Mouse (Mus musculus): ENCODE results near the gene Adgrd1. TPM values are rescaled to one million over a fixed set of nuclear protein-coding genes. Genes with fewer than 3 reads are reported as not detected.
A peak's percentile ranks its signal among the peaks of the same experiment; 100 is the strongest.

The Adgrd1 gene
- polyA plus RNA-seq, 1 experiment from 2014 or later: 0.09 TPM

DNA sequence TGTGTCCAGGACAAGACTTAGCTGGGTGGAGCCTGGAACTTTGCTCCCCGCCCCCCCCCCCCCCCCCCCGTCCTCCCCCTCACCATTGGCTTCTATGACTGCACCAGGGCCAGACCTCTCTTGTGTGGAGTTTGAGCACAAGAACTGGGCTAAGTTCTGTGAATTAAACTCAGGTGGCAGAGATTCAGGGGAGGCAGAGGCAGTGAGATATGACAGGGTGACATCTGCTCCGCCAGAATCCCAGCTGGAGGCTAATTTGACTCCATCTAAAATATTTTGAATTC is 121.6 kb downstream of the Adgrd1 start:
- Histone ChIP-seq H3K4me3 (no peak overlapping the region), H3K27me3 (no peaks in the 10 kb centered on the region), H3K4me2 (replicated peaks) (0 out of 2 replicates have a peak overlapping the region, but pooled peaks have one; percentile 8), H3K9ac (replicated peaks) (no peak overlapping the region), H3K36me3 (no peaks in the 10 kb centered on the region), H3K27ac (replicated peaks) (no peak overlapping the region), H3K9me3 (no peaks in the 10 kb centered on the region), H3K4me1 (peaks cover 18% of the 10 kb centered on the region)
- WGBS: 7% methylated on average over 3 of the region's 3 CpGs
- 0 out of 2 replicates have a peak, but pooled peaks have one; percentile 50 for ATAC-seq (replicated peaks)

- Histone ChIP-seq H3K4me2 (replicated peaks) (no peak overlapping the region), H3K9ac (replicated peaks) (no peak overlapping the region), H3K4me3 (no peak overlapping the region), H3K4me1 (peaks cover 18% of the 10 kb centered on the region), H3K9me3 (no peaks in the 10 kb centered on the region), H3K27me3 (no peaks in the 10 kb centered on the region), H3K36me3 (no peaks in the 10 kb centered on the region), H3K27ac (replicated peaks) (peak overlapping the region; percentile 50)
- WGBS: 12% methylated on average over 8 of the region's 8 CpGs
- ATAC-seq (replicated peaks): 0 out of 2 replicates have a peak, but pooled peaks have one; percentile 24
Measured at GRCm38 (mm10) chr5:129218537-129218981, 122.0 kb downstream of the Adgrd1 start.

DNA sequence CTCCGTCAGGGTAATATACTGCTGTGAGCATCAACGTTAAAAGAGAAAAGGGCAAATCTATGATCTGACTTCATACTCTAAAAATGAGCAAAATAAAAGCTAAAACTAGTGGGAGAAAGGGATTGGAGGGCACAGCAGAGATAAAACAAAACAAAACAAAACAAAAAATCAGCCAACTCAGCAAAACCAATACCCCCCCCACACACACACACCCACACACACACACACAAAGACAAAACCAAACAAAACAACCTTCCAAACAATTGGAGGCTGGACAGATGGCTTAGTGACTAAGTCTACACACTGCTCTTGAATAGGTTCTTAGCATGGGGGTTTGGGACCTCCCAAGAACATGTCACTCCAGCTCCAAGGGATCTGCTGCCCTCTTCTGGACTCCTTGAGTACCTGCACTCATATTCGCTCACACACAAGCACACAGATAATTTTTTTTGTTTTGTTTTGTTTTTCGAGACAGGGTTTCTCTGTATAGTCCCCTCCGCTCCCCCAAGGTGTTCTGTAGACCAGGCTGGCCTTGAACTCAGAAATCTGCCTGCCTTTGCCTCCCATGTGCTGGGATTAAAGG is 122.7 kb downstream of the Adgrd1 start:
- Histone ChIP-seq H3K9ac (replicated peaks) (no peak overlapping the region), H3K9me3 (no peaks in the 10 kb centered on the region), H3K27me3 (no peaks in the 10 kb centered on the region), H3K4me3 (no peak overlapping the region), H3K4me1 (peaks cover 18% of the 10 kb centered on the region), H3K36me3 (no peaks in the 10 kb centered on the region), H3K4me2 (replicated peaks) (no peak overlapping the region), H3K27ac (replicated peaks) (no peak overlapping the region)
- no peak for ATAC-seq (replicated peaks)
- 86% methylated on average over 5 of the region's 5 CpGs for WGBS

GRCm38 (mm10) chr5:129225810-129226450 is 129.4 kb downstream of the Adgrd1 start:
- Histone ChIP-seq H3K4me2 (replicated peaks) (peak overlapping the region; percentile 18; the same call in 1 of the 2 replicates), H3K36me3 (no peaks in the 10 kb centered on the region), H3K27me3 (no peaks in the 10 kb centered on the region), H3K9me3 (no peaks in the 10 kb centered on the region), H3K4me3 (no peak overlapping the region), H3K4me1 (no peaks in the 10 kb centered on the region), H3K9ac (replicated peaks) (no peak overlapping the region), H3K27ac (replicated peaks) (no peak overlapping the region)
- WGBS: 73% methylated on average over 33 of the region's 33 CpGs
- no peak for ATAC-seq (replicated peaks)

DNA sequence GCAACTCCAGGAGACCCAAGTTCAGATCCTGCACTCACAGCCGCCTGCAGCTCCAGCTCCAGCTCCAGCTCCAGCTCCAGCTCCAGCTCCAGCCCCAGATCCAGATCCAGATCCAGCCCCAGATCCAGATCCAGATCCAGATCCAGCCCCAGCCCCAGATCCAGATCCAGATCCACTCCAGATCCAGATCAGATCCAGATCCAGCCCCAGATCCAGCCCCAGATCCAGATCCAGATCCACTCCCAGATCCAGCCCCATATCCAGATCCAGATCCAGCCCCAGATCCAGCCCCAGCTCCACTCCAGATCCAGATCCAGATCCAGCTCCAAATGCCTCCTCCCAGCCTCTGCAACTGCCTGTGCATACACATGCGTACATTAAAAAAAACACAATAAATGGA is 131.6 kb downstream of the Adgrd1 start:
- H3K4me1 ChIP-seq: no peaks in the 10 kb centered on the region
- ATAC-seq (replicated peaks): no peak
- H3K27ac ChIP-seq (replicated peaks): no peak overlapping the region
- WGBS: 87% methylated on average over 2 of the region's 2 CpGs
- H3K4me3 ChIP-seq: no peak overlapping the region
- H3K9me3 ChIP-seq: no peaks in the 10 kb centered on the region
- H3K9ac ChIP-seq (replicated peaks): no peak overlapping the region
- H3K4me2 ChIP-seq (replicated peaks): no peak overlapping the region
- H3K27me3 ChIP-seq: no peaks in the 10 kb centered on the region
- no peaks in the 10 kb centered on the region for H3K36me3 ChIP-seq

DNA sequence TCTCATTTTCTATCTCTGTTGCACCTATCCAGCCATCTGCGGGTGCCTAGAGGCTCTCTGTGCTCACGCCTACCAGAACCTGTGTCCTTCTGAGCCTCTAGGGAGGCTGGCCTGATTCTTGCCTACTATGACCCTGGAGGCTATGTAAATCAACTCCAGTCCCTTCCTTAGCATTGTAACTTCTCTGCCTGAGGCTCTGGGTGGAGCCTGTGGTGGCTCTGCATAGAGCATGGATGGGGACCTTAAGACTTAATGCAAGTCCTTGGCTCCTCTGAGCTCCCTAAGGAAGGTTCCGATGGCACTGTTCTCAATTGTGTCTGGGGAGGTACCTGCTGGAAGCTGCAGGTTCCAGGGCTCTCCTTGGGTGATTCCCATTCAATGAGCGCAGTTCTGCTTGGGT is 136.8 kb downstream of the Adgrd1 start:
- Histone ChIP-seq H3K36me3 (no peaks in the 10 kb centered on the region), H3K9me3 (no peaks in the 10 kb centered on the region), H3K4me2 (replicated peaks) (no peak overlapping the region), H3K27ac (replicated peaks) (no peak overlapping the region), H3K9ac (replicated peaks) (no peak overlapping the region), H3K4me1 (no peaks in the 10 kb centered on the region), H3K27me3 (no peaks in the 10 kb centered on the region), H3K4me3 (no peak overlapping the region)
- WGBS: 92% methylated on average over 4 of the region's 4 CpGs
- ATAC-seq (replicated peaks): no peak

DNA sequence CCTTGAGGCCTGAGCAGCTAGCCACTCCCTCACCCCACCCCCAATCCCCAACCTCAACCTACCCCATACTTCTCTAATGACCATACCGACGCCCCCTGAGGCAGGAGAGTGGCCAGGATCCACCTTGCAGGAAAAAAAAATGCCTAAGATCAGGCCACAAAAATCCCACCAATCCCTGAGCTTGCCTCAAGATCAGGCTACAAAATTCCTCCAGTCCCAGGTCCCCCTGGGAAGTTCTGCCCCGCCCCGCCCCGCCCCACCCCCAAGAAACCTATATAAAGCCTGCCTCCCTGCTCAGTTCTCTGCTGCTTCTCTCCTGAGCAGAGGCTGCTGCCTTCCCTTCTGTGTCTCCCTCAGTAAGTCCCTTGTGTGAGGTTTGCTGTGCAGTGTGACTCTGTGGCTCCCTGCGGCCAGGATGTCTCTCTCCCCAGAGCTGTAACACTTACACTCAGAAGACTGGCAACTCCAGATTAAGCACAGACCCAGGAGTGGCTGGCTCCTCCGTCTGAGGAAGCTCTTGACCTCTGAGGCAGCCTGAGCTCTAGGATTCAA is 137.4 kb downstream of the Adgrd1 start:
- H3K4me2 ChIP-seq (replicated peaks): no peak overlapping the region
- no peak overlapping the region for H3K4me3 ChIP-seq
- H3K4me1 ChIP-seq: no peaks in the 10 kb centered on the region
- H3K9ac ChIP-seq (replicated peaks): no peak overlapping the region
- ATAC-seq (replicated peaks): no peak
- no peak overlapping the region for H3K27ac ChIP-seq (replicated peaks)
- WGBS: 81% methylated on average over 7 of the region's 7 CpGs
- H3K9me3 ChIP-seq: no peaks in the 10 kb centered on the region
- no peaks in the 10 kb centered on the region for H3K27me3 ChIP-seq
- no peaks in the 10 kb centered on the region for H3K36me3 ChIP-seq

- no peak overlapping the region for H3K9ac ChIP-seq (replicated peaks)
- H3K4me2 ChIP-seq (replicated peaks): no peak overlapping the region
- no peak overlapping the region for H3K4me3 ChIP-seq
- no peaks in the 10 kb centered on the region for H3K9me3 ChIP-seq
- WGBS: 84% methylated on average over 11 of the region's 11 CpGs
- H3K36me3 ChIP-seq: no peaks in the 10 kb centered on the region
- ATAC-seq (replicated peaks): no peak
- H3K4me1 ChIP-seq: no peaks in the 10 kb centered on the region
- no peaks in the 10 kb centered on the region for H3K27me3 ChIP-seq
- no peak overlapping the region for H3K27ac ChIP-seq (replicated peaks)
Measured at GRCm38 (mm10) chr5:129236366-129236765, 139.8 kb downstream of the Adgrd1 start.

- no peaks in the 10 kb centered on the region for H3K9me3 ChIP-seq
- H3K4me1 ChIP-seq: no peaks in the 10 kb centered on the region
- no peak overlapping the region for H3K9ac ChIP-seq (replicated peaks)
- no peaks in the 10 kb centered on the region for H3K27me3 ChIP-seq
- H3K4me3 ChIP-seq: no peak overlapping the region
- WGBS: 88% methylated on average over 11 of the region's 11 CpGs
- no peak for ATAC-seq (replicated peaks)
- H3K4me2 ChIP-seq (replicated peaks): no peak overlapping the region
- H3K36me3 ChIP-seq: no peaks in the 10 kb centered on the region
- no peak overlapping the region for H3K27ac ChIP-seq (replicated peaks)
Measured at GRCm38 (mm10) chr5:129241865-129242264, 145.3 kb downstream of the Adgrd1 start.

- 45% methylated on average over 3 of the region's 3 CpGs for WGBS
Measured at GRCm38 (mm10) chr5:129242265-129242664, 145.7 kb downstream of the Adgrd1 start.

GRCm38 (mm10) chr5:129243120-129243519 is 146.6 kb downstream of the Adgrd1 start:
- ATAC-seq (replicated peaks): no peak
- no peak overlapping the region for H3K27ac ChIP-seq (replicated peaks)
- no peak overlapping the region for H3K9ac ChIP-seq (replicated peaks)
- H3K9me3 ChIP-seq: no peaks in the 10 kb centered on the region
- WGBS: 49% methylated on average over 4 of the region's 4 CpGs
- no peaks in the 10 kb centered on the region for H3K36me3 ChIP-seq
- no peak overlapping the region for H3K4me3 ChIP-seq
- H3K4me2 ChIP-seq (replicated peaks): no peak overlapping the region
- no peaks in the 10 kb centered on the region for H3K27me3 ChIP-seq
- no peaks in the 10 kb centered on the region for H3K4me1 ChIP-seq

More at GRCm38 (mm10) chr5:129242265-129242664, 145.7 kb downstream of the Adgrd1 start:
- Histone ChIP-seq H3K4me2 (replicated peaks) (no peak overlapping the region), H3K27ac (replicated peaks) (no peak overlapping the region), H3K9ac (replicated peaks) (no peak overlapping the region), H3K4me1 (no peaks in the 10 kb centered on the region), H3K9me3 (no peaks in the 10 kb centered on the region), H3K4me3 (no peak overlapping the region), H3K36me3 (no peaks in the 10 kb centered on the region), H3K27me3 (no peaks in the 10 kb centered on the region)
- ATAC-seq (replicated peaks): no peak

GRCm38 (mm10) chr5:129244392-129244791 is 147.8 kb downstream of the Adgrd1 start:
- Histone ChIP-seq H3K9me3 (no peaks in the 10 kb centered on the region), H3K9ac (replicated peaks) (no peak overlapping the region), H3K4me1 (no peaks in the 10 kb centered on the region), H3K27ac (replicated peaks) (no peak overlapping the region), H3K4me3 (no peak overlapping the region), H3K36me3 (no peaks in the 10 kb centered on the region), H3K27me3 (no peaks in the 10 kb centered on the region), H3K4me2 (replicated peaks) (no peak overlapping the region)
- 54% methylated on average over 5 of the region's 5 CpGs for WGBS
- no peak for ATAC-seq (replicated peaks)
